Mouse (Mus musculus): ENCODE results near the gene Pik3ap1.

DNA sequence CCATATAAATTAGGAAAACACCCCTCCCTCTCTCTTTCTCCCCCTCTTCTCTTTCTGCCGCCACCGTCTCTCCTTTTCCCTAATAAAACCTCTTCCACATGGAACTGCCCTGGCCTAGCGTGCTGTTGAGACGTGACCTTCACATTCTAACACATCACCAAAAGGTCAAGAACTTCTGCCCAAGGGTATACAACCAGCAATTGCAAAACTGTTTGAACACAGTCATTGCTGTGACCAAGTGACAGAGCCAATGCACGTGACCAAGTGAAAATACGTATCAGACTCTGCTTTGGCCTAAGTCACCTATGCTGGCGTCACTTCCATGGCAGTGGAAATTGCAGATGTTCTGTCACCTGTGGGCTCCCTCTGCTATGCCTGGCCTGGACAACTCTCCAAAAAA is 3.3 kb upstream of the Pik3ap1 start:
- no peak for TF ChIP-seq CTCF (IDR thresholded peaks at IDR 0.05; ENCODE audit: borderline replicate concordance, insufficient read depth, low read length)
- no peak for TF ChIP-seq POLR2A (IDR thresholded peaks at IDR 0.05; ENCODE audit: low read depth, low read length)
